Mouse (Mus musculus): ENCODE data around the gene Slc22a2. TPM values are rescaled to one million over a fixed set of nuclear protein-coding genes. Genes with fewer than 3 reads are reported as not detected.
"Not testable (repeated sequence)": the region's sequence is repeated elsewhere in the genome, so short reads cannot be mapped to it uniquely, and the experiment has no call there.

Gene Slc22a2
- total RNA-seq, 1 experiment = not detected

DNA sequence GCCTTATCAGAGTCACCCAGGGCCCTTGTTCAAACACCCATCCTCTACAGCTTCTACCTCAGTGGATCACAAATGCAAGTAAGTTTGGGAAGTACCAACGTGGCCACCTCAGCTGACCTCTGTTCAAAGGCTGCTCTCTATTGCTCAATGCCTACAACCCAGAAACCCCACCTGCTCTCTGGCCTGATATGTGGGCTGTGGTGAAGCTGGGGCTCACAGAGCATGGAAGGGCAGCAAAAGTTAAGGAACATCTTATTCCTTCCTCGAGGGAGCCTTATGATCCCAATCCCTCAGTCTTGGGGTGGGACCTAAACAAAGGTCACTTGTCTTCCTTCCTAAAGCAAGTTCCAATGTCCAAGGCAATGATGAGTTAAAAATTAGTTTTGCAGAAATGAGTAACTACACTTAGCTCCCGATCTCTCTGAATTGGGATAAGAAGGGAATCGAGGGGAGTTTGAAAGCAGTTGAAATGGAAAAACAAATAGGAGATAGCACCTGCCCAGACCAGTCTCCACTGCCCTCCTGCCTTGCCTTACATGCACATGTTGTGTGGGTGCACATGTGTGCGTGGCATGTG lies 87.2 kb downstream of the Slc22a2 start:
- in situ Hi-C loops (cut with MboI; ENCODE audit: low sequenced_read_pairs in 2 of 2, unreplicated experiment in 2 of 2) = no loop called here
- Histone ChIP-seq H3K9ac (ENCODE audit: insufficient read depth, low read depth, low read length, poor library complexity, severe bottlenecking) (no peak overlapping the region), H3K27ac (ENCODE audit: insufficient read depth, low read depth, low read length, poor library complexity, severe bottlenecking) (no peak overlapping the region), H3K9me3 (ENCODE audit: control insufficient read depth, insufficient read depth, low read depth, low read length) (no peaks in the 10 kb centered on the region), H3K4me3 (ENCODE audit: insufficient read depth in 1 of 2, low read depth in 1 of 2, low read length in 2 of 2, poor library complexity in 1 of 2, severe bottlenecking in 1 of 2) (no peak overlapping the region), H3K4me1 (ENCODE audit: control insufficient read depth in 2 of 2, insufficient read depth in 2 of 2, low read length in 2 of 2, poor library complexity in 1 of 2) (no peaks in the 10 kb centered on the region), H3K36me3 (ENCODE audit: control insufficient read depth, insufficient read depth, low read length, poor library complexity, severe bottlenecking) (no peaks in the 10 kb centered on the region)
- no peak for TF ChIP-seq HCFC1 (IDR thresholded peaks at IDR 0.05; ENCODE audit: borderline replicate concordance, insufficient read depth, low read length)
- no peak for TF ChIP-seq ZNF384 (IDR thresholded peaks at IDR 0.05; ENCODE audit: low read depth, low read length)
- DNase-seq (ENCODE audit: low read depth, low spot score) = no peak

DNA sequence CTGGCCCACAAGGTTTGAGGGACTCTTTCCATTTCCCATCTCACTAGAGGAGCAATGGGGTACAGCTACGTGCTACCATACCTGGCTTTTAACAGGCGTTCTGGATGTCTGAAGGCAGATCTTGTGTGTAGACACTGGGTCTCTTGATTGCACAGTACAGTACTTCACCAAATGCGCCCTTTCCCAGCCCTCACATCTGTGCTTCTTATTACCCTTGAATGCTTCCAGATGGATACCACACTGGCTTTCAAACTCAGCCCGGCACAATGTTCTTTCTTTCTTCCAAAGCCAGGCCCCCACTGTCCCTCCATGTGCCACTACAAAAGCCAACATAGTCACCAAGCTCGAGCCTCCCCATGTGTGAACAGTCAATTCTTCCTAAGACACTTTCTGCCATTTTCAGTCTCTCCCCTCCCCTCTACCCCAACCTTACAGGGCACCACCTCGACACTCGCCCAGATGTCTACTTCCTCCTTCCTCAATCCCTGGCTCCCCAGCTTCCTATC lies 88.4 kb downstream of the Slc22a2 start:
- no peak overlapping the region for H3K9ac ChIP-seq (ENCODE audit: insufficient read depth, low read depth, low read length, poor library complexity, severe bottlenecking)
- in situ Hi-C loops (cut with MboI; ENCODE audit: low sequenced_read_pairs in 2 of 2, unreplicated experiment in 2 of 2) = no loop called here
- no peaks in the 10 kb centered on the region for H3K9me3 ChIP-seq (ENCODE audit: control insufficient read depth, insufficient read depth, low read depth, low read length)
- no peak overlapping the region; the same call in 1 of the 2 replicates for H3K27ac ChIP-seq (ENCODE audit: insufficient read depth, low read depth, low read length, poor library complexity, severe bottlenecking)
- no peak for TF ChIP-seq MAFK (IDR thresholded peaks at IDR 0.05; ENCODE audit: insufficient read depth, low read depth, low read length)
- no peak for TF ChIP-seq HCFC1 (IDR thresholded peaks at IDR 0.05; ENCODE audit: borderline replicate concordance, insufficient read depth, low read length)
- no peak for TF ChIP-seq ZC3H11A (IDR thresholded peaks at IDR 0.05; ENCODE audit: borderline replicate concordance, low read depth, low read length)
- no peak for TF ChIP-seq ZNF384 (IDR thresholded peaks at IDR 0.05; ENCODE audit: low read depth, low read length)
- no peak for TF ChIP-seq CHD2 (IDR thresholded peaks at IDR 0.05; ENCODE audit: low read depth, low read length)
- H3K36me3 ChIP-seq (ENCODE audit: control insufficient read depth, insufficient read depth, low read length, poor library complexity, severe bottlenecking) = no peaks in the 10 kb centered on the region
- H3K4me1 ChIP-seq (ENCODE audit: control insufficient read depth in 2 of 2, insufficient read depth in 2 of 2, low read length in 2 of 2, poor library complexity in 1 of 2) = no peaks in the 10 kb centered on the region
- no peak for DNase-seq (ENCODE audit: low read depth, low spot score)
- no peak overlapping the region for H3K4me3 ChIP-seq (ENCODE audit: insufficient read depth in 1 of 2, low read depth in 1 of 2, low read length in 2 of 2, poor library complexity in 1 of 2, severe bottlenecking in 1 of 2)

DNA sequence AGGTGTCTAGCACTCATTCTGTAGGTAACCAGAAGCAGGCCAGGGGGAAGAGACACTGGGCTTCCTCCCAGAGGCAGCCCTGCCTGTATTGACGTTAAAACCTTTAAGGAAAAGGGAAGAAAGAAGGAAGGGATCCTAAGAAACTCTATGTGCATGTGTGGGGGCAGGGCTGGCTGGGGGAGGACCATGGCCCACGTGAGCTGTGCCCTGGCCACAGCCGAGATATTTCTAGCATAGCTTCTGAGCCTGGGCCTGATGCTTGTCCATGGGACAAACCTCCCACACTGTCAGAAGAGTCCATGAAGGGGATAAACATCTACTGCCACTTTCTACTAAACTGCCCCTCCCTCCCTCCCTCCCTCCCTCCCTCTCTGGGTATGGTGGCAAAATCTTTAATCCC lies 89.9 kb downstream of the Slc22a2 start:
- no peak for TF ChIP-seq ZNF384 (IDR thresholded peaks at IDR 0.05; ENCODE audit: low read depth, low read length)
- no peak for TF ChIP-seq CHD2 (IDR thresholded peaks at IDR 0.05; ENCODE audit: low read depth, low read length)
- TF ChIP-seq ZC3H11A (IDR thresholded peaks at IDR 0.05; ENCODE audit: borderline replicate concordance, low read depth, low read length) = no peak
- TF ChIP-seq MAFK (IDR thresholded peaks at IDR 0.05; ENCODE audit: insufficient read depth, low read depth, low read length) = no peak
- no peak for TF ChIP-seq HCFC1 (IDR thresholded peaks at IDR 0.05; ENCODE audit: borderline replicate concordance, insufficient read depth, low read length)
- Histone ChIP-seq H3K36me3 (ENCODE audit: control insufficient read depth, insufficient read depth, low read length, poor library complexity, severe bottlenecking) (no peaks in the 10 kb centered on the region), H3K4me3 (ENCODE audit: insufficient read depth in 1 of 2, low read depth in 1 of 2, low read length in 2 of 2, poor library complexity in 1 of 2, severe bottlenecking in 1 of 2) (no peak overlapping the region), H3K4me1 (ENCODE audit: control insufficient read depth in 2 of 2, insufficient read depth in 2 of 2, low read length in 2 of 2, poor library complexity in 1 of 2) (no peaks in the 10 kb centered on the region), H3K9me3 (ENCODE audit: control insufficient read depth, insufficient read depth, low read depth, low read length) (no peaks in the 10 kb centered on the region), H3K27ac (ENCODE audit: insufficient read depth, low read depth, low read length, poor library complexity, severe bottlenecking) (no peak overlapping the region), H3K9ac (ENCODE audit: insufficient read depth, low read depth, low read length, poor library complexity, severe bottlenecking) (no peak overlapping the region)
- in situ Hi-C loops (cut with MboI; ENCODE audit: low sequenced_read_pairs in 2 of 2, unreplicated experiment in 2 of 2) = no loop called here
- DNase-seq (ENCODE audit: low read depth, low spot score) = no peak

DNA sequence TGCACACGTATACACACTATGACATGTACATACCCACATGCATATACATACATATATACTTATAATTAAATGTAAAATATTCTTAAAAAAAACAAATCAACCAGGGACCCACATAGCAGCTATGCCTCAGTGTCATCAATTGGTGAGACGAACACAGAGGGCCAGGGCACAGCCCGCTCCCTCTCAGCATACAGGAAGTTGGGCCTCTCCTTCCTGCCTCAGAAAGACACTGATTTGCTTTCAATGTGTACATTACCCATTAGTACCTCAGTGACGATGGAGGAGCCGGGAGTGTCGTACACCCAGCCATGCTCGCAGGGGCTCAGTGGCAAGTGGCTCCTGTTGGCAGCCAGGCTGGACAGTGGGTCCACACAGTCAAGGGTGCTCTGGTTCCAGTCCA lies 91.0 kb downstream of the Slc22a2 start:
- H3K4me3 ChIP-seq (ENCODE audit: insufficient read depth in 1 of 2, low read depth in 1 of 2, low read length in 2 of 2, poor library complexity in 1 of 2, severe bottlenecking in 1 of 2); H3K27ac ChIP-seq (ENCODE audit: insufficient read depth, low read depth, low read length, poor library complexity, severe bottlenecking); in situ Hi-C loops (cut with MboI; ENCODE audit: low sequenced_read_pairs in 2 of 2, unreplicated experiment in 2 of 2); H3K9ac ChIP-seq (ENCODE audit: insufficient read depth, low read depth, low read length, poor library complexity, severe bottlenecking); DNase-seq (ENCODE audit: low read depth, low spot score); H3K9me3 ChIP-seq (ENCODE audit: control insufficient read depth, insufficient read depth, low read depth, low read length); H3K4me1 ChIP-seq (ENCODE audit: control insufficient read depth in 2 of 2, insufficient read depth in 2 of 2, low read length in 2 of 2, poor library complexity in 1 of 2); H3K36me3 ChIP-seq (ENCODE audit: control insufficient read depth, insufficient read depth, low read length, poor library complexity, severe bottlenecking): not testable (repeated sequence)

DNA sequence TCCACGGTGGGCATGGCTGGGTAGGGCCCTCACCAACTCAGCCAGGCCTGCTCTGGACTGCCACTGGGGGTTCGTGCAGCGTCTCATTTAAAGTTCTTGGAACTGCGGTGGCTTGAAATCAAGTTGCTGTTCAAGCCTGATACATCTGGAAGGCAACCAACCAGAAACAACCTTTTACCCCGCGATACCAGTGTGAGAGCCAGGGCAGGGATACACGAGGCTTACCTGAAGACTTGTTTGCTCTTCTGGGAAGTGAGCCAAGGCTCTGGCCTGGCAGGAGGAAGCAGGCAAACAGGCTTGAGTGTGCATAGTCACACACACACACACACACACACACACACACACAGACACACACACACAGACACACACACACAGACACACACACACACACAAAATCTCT lies 91.7 kb downstream of the Slc22a2 start, which contains the start of gene Slc22a1:
TSS of gene Slc22a1 (minus strand) at position 184 of the 400 bp plus-strand sequence.
- no peak for DNase-seq (ENCODE audit: low read depth, low spot score)
- Histone ChIP-seq H3K9ac (ENCODE audit: insufficient read depth, low read depth, low read length, poor library complexity, severe bottlenecking) (no peak within 1 kb of the TSS), H3K9me3 (ENCODE audit: control insufficient read depth, insufficient read depth, low read depth, low read length) (no peaks in the 10 kb centered on the region), H3K36me3 (ENCODE audit: control insufficient read depth, insufficient read depth, low read length, poor library complexity, severe bottlenecking) (no peaks in the 10 kb centered on the region), H3K4me3 (ENCODE audit: insufficient read depth in 1 of 2, low read depth in 1 of 2, low read length in 2 of 2, poor library complexity in 1 of 2, severe bottlenecking in 1 of 2) (no peak within 1 kb of the TSS), H3K4me1 (ENCODE audit: control insufficient read depth in 2 of 2, insufficient read depth in 2 of 2, low read length in 2 of 2, poor library complexity in 1 of 2) (no peaks in the 10 kb centered on the region), H3K27ac (ENCODE audit: insufficient read depth, low read depth, low read length, poor library complexity, severe bottlenecking) (no peak within 1 kb of the TSS)
- in situ Hi-C loops (cut with MboI; ENCODE audit: low sequenced_read_pairs in 2 of 2, unreplicated experiment in 2 of 2) = no loop called here
- no peak for TF ChIP-seq HCFC1 (IDR thresholded peaks at IDR 0.05; ENCODE audit: borderline replicate concordance, insufficient read depth, low read length)
- no peak for TF ChIP-seq MAFK (IDR thresholded peaks at IDR 0.05; ENCODE audit: insufficient read depth, low read depth, low read length)
- TF ChIP-seq ZNF384 (IDR thresholded peaks at IDR 0.05; ENCODE audit: low read depth, low read length) = no peak
- no peak for TF ChIP-seq ZC3H11A (IDR thresholded peaks at IDR 0.05; ENCODE audit: borderline replicate concordance, low read depth, low read length)
- TF ChIP-seq CHD2 (IDR thresholded peaks at IDR 0.05; ENCODE audit: low read depth, low read length) = no peak
